Comparison of ENCODE assay signal across 10 mouse cellular contexts in the genomic region with DNA sequence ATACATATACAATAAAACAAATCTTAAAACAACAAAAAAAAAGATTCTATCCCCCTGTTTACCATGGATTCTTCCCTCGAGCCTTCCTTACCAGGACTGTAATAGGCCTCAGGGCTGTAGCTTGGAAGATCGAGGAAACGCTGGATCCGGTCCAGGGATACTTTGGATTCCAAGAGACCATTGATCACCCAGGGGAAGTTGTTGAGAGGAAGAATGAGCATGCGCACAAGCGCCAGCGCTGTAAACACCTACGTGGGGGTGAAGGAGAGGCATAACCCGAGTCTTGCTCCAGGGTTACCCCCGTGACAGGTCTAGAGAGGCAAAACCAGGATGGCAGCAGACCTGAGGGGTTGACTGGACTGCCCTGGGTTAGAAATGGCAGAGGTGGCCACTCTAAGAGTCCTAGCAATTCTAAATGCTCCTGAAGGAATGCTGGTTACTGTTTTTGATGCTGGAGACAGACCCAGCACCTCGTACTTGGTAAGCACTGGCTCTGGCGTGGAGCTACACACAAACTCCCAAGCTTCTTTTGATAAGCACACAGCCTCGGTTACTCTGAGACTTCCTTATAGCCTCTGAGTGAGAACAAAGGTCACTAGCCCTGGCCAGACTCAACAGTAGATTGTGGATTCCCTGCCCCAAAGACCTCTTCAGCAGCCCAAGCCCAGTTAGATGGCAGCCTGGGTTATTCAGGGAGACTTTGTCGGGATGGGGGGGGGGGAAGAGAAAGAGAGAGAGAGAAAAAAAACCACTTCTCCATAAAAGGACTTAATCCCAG. TPM values are rescaled to one million over a fixed set of nuclear protein-coding genes. Genes with fewer than 3 reads are reported as not detected.
"Had no signal": no experiment of that assay in that cellular context is flagged by ENCODE, and none has a peak within 500 bp of the region (broad histone marks: within the 10 kb centered on the region; RNA-seq: fewer than 3 reads in every experiment).

No protein-coding gene starts in this region.

- H3K27ac ChIP-seq: layer of hippocampus, adult 2 months; limb, embryonic 12.5 days; liver, embryonic 15.5 days; midbrain, embryonic 13.5 days had no signal

- DNase-seq: lung, adult 2 months; lung, postnatal 36 days; right cerebral cortex, postnatal 14 days; thymus, postnatal 4 days had no signal

- H3K9ac ChIP-seq: limb, embryonic 12.5 days; liver, embryonic 15.5 days; midbrain, embryonic 13.5 days had no signal

- H3K27me3 ChIP-seq: limb, embryonic 12.5 days; liver, embryonic 15.5 days; midbrain, embryonic 13.5 days had no signal

- H3K36me3 ChIP-seq: liver, embryonic 15.5 days had no signal

- H3K4me1 ChIP-seq: limb, embryonic 12.5 days had no signal

- H3K4me3 ChIP-seq: layer of hippocampus, adult 2 months; limb, embryonic 12.5 days; liver, embryonic 15.5 days; midbrain, embryonic 13.5 days had no signal

RNA-seq across cellular contexts. Expression of a gene that starts 25.0 kb away (rescaled TPM):
- total RNA-seq: megakaryocyte progenitor cell, adult 5-6 weeks had no signal
- polyA plus RNA-seq: kidney, embryonic 14.5 days; liver, embryonic 15.5 days had no signal
